Mouse (Mus musculus) adrenal gland, postnatal 25 days (tissue): ENCODE data around the gene Sf3a1. TPM values are rescaled to one million over a fixed set of nuclear protein-coding genes. Genes with fewer than 3 reads are reported as not detected.
"Not testable (repeated sequence)": the region's sequence is repeated elsewhere in the genome, so short reads cannot be mapped to it uniquely, and the experiment has no call there.

ENCODE experiments used
- DNase-seq: peaks from one replicate; pipeline ENCODE4 v3.0.0; 2021; ENCODE audit warnings: mixed read lengths
- long read RNA-seq: library from polyadenylated mRNA; stranded (forward); transcript quantifications from one replicate; pipeline ENCODE4 v2.0.0, GENCODE M21; 2021
- total RNA-seq: library from RNA; stranded (reverse); gene quantifications from 2 replicates; pipeline ENCODE4 v1.2.3, GENCODE M21; 2021

The Sf3a1 gene
- total RNA-seq: 42.1 and 45.6 TPM in 2 replicates
- long read RNA-seq, partial matches to known transcripts: 3 of 5 reads
- long read RNA-seq, other reads (novel, unspliced or antisense): 2 of 5 reads

- peak; percentile 94 for DNase-seq
Observed at GRCm38 (mm10) chr11:4159808-4160708, at the start of gene Sf3a1, which contains the start of gene Ccdc157. Sf3a1 (plus strand) TSS chr11:4160350. Ccdc157 (minus strand) TSS chr11:4160293.

- DNase-seq: no peak
Observed at GRCm38 (mm10) chr11:4112033-4112432, 48.1 kb upstream of the Sf3a1 start.

- no peak for DNase-seq
Observed at GRCm38 (mm10) chr11:4112861-4113260, 47.3 kb upstream of the Sf3a1 start.

- no peak for DNase-seq
Observed at GRCm38 (mm10) chr11:4113496-4113895, 46.7 kb upstream of the Sf3a1 start.

- DNase-seq: no peak
Observed at GRCm38 (mm10) chr11:4113970-4114369, 46.2 kb upstream of the Sf3a1 start.

GRCm38 (mm10) chr11:4114541-4114940 is 45.6 kb upstream of the Sf3a1 start:
- not testable (repeated sequence) for DNase-seq

GRCm38 (mm10) chr11:4115407-4115806 is 44.7 kb upstream of the Sf3a1 start:
- no peak for DNase-seq

GRCm38 (mm10) chr11:4116458-4117141 is 43.5 kb upstream of the Sf3a1 start:
- no peak for DNase-seq

- DNase-seq: no peak
Observed at GRCm38 (mm10) chr11:4117372-4118071, 42.6 kb upstream of the Sf3a1 start.

- DNase-seq: peak; percentile 59
Observed at GRCm38 (mm10) chr11:4118081-4118921, 41.8 kb upstream of the Sf3a1 start.

GRCm38 (mm10) chr11:4119635-4120034 is 40.5 kb upstream of the Sf3a1 start:
- no peak for DNase-seq

- no peak for DNase-seq
Observed at GRCm38 (mm10) chr11:4121691-4122090, 38.5 kb upstream of the Sf3a1 start.

- no peak for DNase-seq
Observed at GRCm38 (mm10) chr11:4122226-4122625, 37.9 kb upstream of the Sf3a1 start.

- DNase-seq: no peak
Observed at GRCm38 (mm10) chr11:4122742-4123579, 37.2 kb upstream of the Sf3a1 start, which contains the start of gene Sec14l2. Sec14l2 (minus strand) TSS chr11:4123415.

- DNase-seq: peak; percentile 48
Observed at GRCm38 (mm10) chr11:4123922-4124321, 36.2 kb upstream of the Sf3a1 start.

GRCm38 (mm10) chr11:4127059-4127458 is 33.1 kb upstream of the Sf3a1 start:
- no peak for DNase-seq

GRCm38 (mm10) chr11:4128461-4128860 is 31.7 kb upstream of the Sf3a1 start:
- not testable (repeated sequence) for DNase-seq

- DNase-seq: no peak
Observed at GRCm38 (mm10) chr11:4133450-4133849, 26.7 kb upstream of the Sf3a1 start.

- DNase-seq: no peak
Observed at GRCm38 (mm10) chr11:4134400-4134799, 25.8 kb upstream of the Sf3a1 start.
